Mouse (Mus musculus): ENCODE results near the gene Cd2ap. TPM values are rescaled to one million over a fixed set of nuclear protein-coding genes. Genes with fewer than 3 reads are reported as not detected.
"Not testable (repeated sequence)": the region's sequence is repeated elsewhere in the genome, so short reads cannot be mapped to it uniquely, and the experiment has no call there.

Cd2ap gene
- polyA plus RNA-seq, 1 experiment from 2014 or later = 14.3 TPM

DNA sequence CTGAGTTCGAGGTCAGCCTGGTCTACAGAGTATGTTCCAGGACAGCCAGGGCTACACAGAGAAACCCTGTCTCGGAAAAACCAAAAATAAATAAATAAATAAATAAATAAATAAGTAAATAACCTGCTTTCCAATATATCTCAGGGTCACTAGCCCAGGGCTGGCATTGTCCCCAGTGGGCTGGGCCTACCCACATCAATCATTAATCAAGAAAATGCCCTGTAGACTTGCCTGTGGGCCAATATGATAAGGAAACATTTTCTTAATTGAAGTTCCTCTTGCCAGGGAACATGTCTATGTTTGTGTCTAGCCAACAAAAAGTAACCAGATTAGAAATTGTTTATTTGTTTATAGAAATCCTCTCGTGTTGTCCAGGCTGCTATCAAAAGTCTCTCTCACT lies 31.7 kb upstream of the Cd2ap start:
- H3K27me3 ChIP-seq (ENCODE audit: control insufficient read depth, insufficient read depth, low read length) = no peaks in the 10 kb centered on the region
- no peak overlapping the region for H3K4me3 ChIP-seq (ENCODE audit: low read depth, low read length)
- H3K36me3 ChIP-seq (ENCODE audit: control insufficient read depth, insufficient read depth, low read length) = no peaks in the 10 kb centered on the region
- H3K9ac ChIP-seq (ENCODE audit: low read length) = no peak overlapping the region
- DNase-seq (ENCODE audit: low spot score) (no peak), ATAC-seq (replicated peaks; ENCODE audit: low FRiP score) (no peak)
- H3K27ac ChIP-seq (ENCODE audit: low read depth, low read length) = no peak overlapping the region
- H3K4me2 ChIP-seq (ENCODE audit: low read depth, low read length, severe bottlenecking) = no peak overlapping the region
- no peaks in the 10 kb centered on the region for H3K4me1 ChIP-seq (replicated peaks; ENCODE audit: control insufficient read depth, insufficient read depth, low read length)
- 87% methylated on average over 3 of the region's 3 CpGs for WGBS
- no peaks in the 10 kb centered on the region for H3K9me3 ChIP-seq (ENCODE audit: control insufficient read depth, low read length)

DNA sequence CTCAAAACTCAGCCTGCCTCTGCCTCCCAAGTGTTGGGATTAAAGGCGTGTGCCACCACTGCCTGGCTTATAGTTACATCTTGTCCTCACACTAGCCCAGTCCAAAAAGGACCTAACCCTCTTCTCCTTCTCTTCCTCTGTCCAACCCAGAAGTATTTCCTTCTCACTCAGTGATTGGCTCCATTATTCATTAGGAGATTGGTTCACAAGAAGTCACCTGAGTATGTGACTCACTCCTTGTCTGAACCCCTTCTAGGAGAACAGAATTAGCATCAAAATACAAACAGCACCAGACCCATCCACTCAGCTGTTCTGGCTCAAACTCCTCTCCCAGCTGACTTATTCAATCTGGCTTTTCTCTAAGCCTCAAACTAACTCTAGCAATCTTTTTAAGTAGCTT lies 30.0 kb upstream of the Cd2ap start:
- ATAC-seq (replicated peaks; ENCODE audit: low FRiP score); H3K27me3 ChIP-seq (ENCODE audit: control insufficient read depth, insufficient read depth, low read length); DNase-seq (ENCODE audit: low spot score); H3K36me3 ChIP-seq (ENCODE audit: control insufficient read depth, insufficient read depth, low read length); H3K27ac ChIP-seq (ENCODE audit: low read depth, low read length); H3K9me3 ChIP-seq (ENCODE audit: control insufficient read depth, low read length); H3K4me1 ChIP-seq (replicated peaks; ENCODE audit: control insufficient read depth, insufficient read depth, low read length); H3K4me2 ChIP-seq (ENCODE audit: low read depth, low read length, severe bottlenecking); H3K9ac ChIP-seq (ENCODE audit: low read length); H3K4me3 ChIP-seq (ENCODE audit: low read depth, low read length): not testable (repeated sequence)
- 92% methylated on average over 1 of the region's 1 CpGs for WGBS

DNA sequence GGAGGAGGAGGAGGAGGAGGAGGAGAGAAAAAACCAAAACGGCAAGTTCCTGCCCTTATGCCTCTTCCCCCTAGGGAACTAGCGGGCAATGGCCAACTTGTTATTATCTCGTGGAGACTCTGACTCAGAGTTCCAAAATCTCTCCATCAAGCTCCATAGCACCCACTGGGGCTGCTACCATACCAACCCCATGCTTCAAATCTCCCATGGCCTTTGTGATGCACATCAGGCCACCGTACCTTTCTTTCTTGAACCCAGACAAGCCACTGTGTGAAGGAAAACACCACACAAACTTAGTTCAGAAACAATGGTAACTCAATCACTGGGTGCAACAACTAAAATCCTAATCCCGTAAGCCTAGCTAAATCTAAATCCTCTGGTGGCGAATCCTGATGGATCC lies 29.5 kb upstream of the Cd2ap start:
- Histone ChIP-seq H3K27ac (ENCODE audit: low read depth, low read length) (no peak overlapping the region), H3K9ac (ENCODE audit: low read length) (no peak overlapping the region), H3K4me3 (ENCODE audit: low read depth, low read length) (no peak overlapping the region), H3K36me3 (ENCODE audit: control insufficient read depth, insufficient read depth, low read length) (no peaks in the 10 kb centered on the region), H3K4me2 (ENCODE audit: low read depth, low read length, severe bottlenecking) (no peak overlapping the region), H3K27me3 (ENCODE audit: control insufficient read depth, insufficient read depth, low read length) (no peaks in the 10 kb centered on the region), H3K9me3 (ENCODE audit: control insufficient read depth, low read length) (no peaks in the 10 kb centered on the region), H3K4me1 (replicated peaks; ENCODE audit: control insufficient read depth, insufficient read depth, low read length) (no peaks in the 10 kb centered on the region)
- ATAC-seq (replicated peaks; ENCODE audit: low FRiP score) (no peak), DNase-seq (ENCODE audit: low spot score) (no peak)
- WGBS = 81% methylated on average over 6 of the region's 6 CpGs

DNA sequence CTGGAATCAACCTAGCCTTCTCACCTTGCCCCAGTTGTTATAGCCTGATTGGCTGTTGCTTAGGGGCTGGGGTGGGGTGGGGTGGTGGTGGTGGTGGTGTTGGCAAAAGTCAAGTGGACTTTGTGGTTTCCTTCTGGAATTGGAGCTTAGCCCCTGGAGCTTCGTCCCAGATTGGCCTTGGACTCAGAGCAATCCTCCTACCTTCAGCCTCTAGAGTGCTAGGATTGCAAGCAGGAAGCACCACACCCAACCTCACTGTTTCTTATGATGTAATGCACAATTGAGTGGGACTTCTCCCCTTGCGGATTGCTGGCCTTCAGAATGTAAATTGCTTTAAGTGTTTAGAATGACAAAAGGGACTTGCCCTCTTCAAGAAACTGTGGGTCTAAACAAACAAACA lies 24.3 kb upstream of the Cd2ap start:
- no peak for ATAC-seq (replicated peaks; ENCODE audit: low FRiP score)
- no peaks in the 10 kb centered on the region for H3K27me3 ChIP-seq (ENCODE audit: control insufficient read depth, insufficient read depth, low read length)
- no peak overlapping the region for H3K27ac ChIP-seq (ENCODE audit: low read depth, low read length)
- WGBS = 85% methylated on average over 2 of the region's 2 CpGs
- H3K36me3 ChIP-seq (ENCODE audit: control insufficient read depth, insufficient read depth, low read length) = no peaks in the 10 kb centered on the region
- H3K9ac ChIP-seq (ENCODE audit: low read length) = no peak overlapping the region
- H3K9me3 ChIP-seq (ENCODE audit: control insufficient read depth, low read length) = no peaks in the 10 kb centered on the region
- no peak for DNase-seq (ENCODE audit: low spot score)
- H3K4me2 ChIP-seq (ENCODE audit: low read depth, low read length, severe bottlenecking) = no peak overlapping the region
- no peak overlapping the region for H3K4me3 ChIP-seq (ENCODE audit: low read depth, low read length)
- no peaks in the 10 kb centered on the region for H3K4me1 ChIP-seq (replicated peaks; ENCODE audit: control insufficient read depth, insufficient read depth, low read length)

DNA sequence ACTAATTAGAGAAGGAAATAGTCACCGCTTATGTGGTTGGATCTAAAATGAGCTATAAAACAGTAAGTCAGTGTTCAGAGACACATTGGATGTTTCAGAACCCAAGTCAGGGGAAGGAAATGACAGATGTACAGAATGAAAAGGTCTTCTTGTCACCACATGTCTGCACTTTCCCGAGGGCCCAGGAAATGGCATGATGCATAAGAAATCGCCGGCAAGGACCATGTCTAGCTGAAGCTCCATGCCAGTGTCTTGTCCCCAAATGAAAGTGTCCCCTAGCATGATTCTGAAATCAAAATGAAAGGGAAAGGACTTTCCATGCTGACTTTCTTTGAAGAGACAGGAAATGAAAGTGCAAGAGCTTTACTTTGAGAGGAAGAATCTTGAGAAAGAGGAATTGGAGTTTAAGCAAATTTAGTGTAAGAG lies 10.8 kb upstream of the Cd2ap start:
- Histone ChIP-seq H3K36me3 (ENCODE audit: control insufficient read depth, insufficient read depth, low read length) (no peaks in the 10 kb centered on the region), H3K4me3 (ENCODE audit: low read depth, low read length) (no peak overlapping the region), H3K9ac (ENCODE audit: low read length) (no peak overlapping the region), H3K27me3 (ENCODE audit: control insufficient read depth, insufficient read depth, low read length) (no peaks in the 10 kb centered on the region), H3K4me1 (replicated peaks; ENCODE audit: control insufficient read depth, insufficient read depth, low read length) (no peaks in the 10 kb centered on the region), H3K4me2 (ENCODE audit: low read depth, low read length, severe bottlenecking) (no peak overlapping the region), H3K27ac (ENCODE audit: low read depth, low read length) (no peak overlapping the region), H3K9me3 (ENCODE audit: control insufficient read depth, low read length) (no peaks in the 10 kb centered on the region)
- 89% methylated on average over 4 of the region's 4 CpGs for WGBS
- DNase-seq (ENCODE audit: low spot score) (no peak), ATAC-seq (replicated peaks; ENCODE audit: low FRiP score) (no peak)

DNA sequence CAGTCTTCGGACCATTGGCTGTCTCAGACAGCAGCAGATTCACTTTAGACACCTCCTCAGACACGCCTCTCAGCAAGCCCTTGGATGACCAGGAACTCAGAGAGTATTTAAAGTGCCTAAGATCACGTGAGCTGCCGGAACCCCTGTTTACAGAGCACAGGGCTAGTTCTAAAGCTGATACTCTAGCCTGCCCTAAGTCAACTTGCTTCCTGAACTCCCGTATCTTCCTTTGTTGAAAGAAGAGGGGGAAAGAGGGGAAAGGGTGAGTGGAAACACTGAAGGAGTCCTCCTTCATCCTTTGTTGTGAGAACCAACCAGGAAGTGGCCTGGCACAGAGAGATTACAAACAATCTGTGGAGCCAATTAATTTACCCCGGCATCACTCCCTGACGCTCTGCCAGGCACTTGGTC lies 8.6 kb upstream of the Cd2ap start:
- Histone ChIP-seq H3K4me1 (replicated peaks; ENCODE audit: control insufficient read depth, insufficient read depth, low read length) (no peaks in the 10 kb centered on the region), H3K36me3 (ENCODE audit: control insufficient read depth, insufficient read depth, low read length) (no peaks in the 10 kb centered on the region), H3K27ac (ENCODE audit: low read depth, low read length) (no peak overlapping the region), H3K9ac (ENCODE audit: low read length) (no peak overlapping the region), H3K4me2 (ENCODE audit: low read depth, low read length, severe bottlenecking) (no peak overlapping the region), H3K4me3 (ENCODE audit: low read depth, low read length) (no peak overlapping the region), H3K27me3 (ENCODE audit: control insufficient read depth, insufficient read depth, low read length) (no peaks in the 10 kb centered on the region), H3K9me3 (ENCODE audit: control insufficient read depth, low read length) (no peaks in the 10 kb centered on the region)
- DNase-seq (ENCODE audit: low spot score) = no peak
- no peak for ATAC-seq (replicated peaks; ENCODE audit: low FRiP score)
- 74% methylated on average over 7 of the region's 7 CpGs for WGBS

DNA sequence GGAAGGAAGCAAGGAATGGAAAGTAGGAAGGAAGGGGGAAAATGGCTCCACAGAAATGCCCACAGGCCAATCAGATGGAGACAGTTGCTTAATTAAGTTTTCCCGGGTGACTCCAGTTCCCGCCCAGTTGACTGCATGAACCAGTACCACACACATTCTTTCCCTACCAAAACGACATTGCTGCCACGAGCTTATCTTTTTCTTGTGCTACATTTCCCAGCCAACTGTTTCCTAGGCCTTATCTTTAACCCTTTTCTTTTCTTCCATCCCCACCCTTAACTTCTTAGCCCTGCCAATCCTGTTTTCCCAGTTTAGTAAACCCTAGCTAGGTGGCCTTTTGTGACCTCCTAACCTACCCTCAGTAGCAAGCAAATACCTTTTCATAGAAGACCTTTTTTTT lies 7.9 kb upstream of the Cd2ap start:
- ATAC-seq (replicated peaks; ENCODE audit: low FRiP score) = no peak
- H3K9ac ChIP-seq (ENCODE audit: low read length) = no peak overlapping the region
- H3K9me3 ChIP-seq (ENCODE audit: control insufficient read depth, low read length) = no peaks in the 10 kb centered on the region
- no peaks in the 10 kb centered on the region for H3K27me3 ChIP-seq (ENCODE audit: control insufficient read depth, insufficient read depth, low read length)
- H3K36me3 ChIP-seq (ENCODE audit: control insufficient read depth, insufficient read depth, low read length) = no peaks in the 10 kb centered on the region
- H3K4me2 ChIP-seq (ENCODE audit: low read depth, low read length, severe bottlenecking) = no peak overlapping the region
- H3K27ac ChIP-seq (ENCODE audit: low read depth, low read length) = no peak overlapping the region
- no peak for DNase-seq (ENCODE audit: low spot score)
- WGBS = 72% methylated on average over 4 of the region's 4 CpGs
- no peaks in the 10 kb centered on the region for H3K4me1 ChIP-seq (replicated peaks; ENCODE audit: control insufficient read depth, insufficient read depth, low read length)
- H3K4me3 ChIP-seq (ENCODE audit: low read depth, low read length) = no peak overlapping the region

DNA sequence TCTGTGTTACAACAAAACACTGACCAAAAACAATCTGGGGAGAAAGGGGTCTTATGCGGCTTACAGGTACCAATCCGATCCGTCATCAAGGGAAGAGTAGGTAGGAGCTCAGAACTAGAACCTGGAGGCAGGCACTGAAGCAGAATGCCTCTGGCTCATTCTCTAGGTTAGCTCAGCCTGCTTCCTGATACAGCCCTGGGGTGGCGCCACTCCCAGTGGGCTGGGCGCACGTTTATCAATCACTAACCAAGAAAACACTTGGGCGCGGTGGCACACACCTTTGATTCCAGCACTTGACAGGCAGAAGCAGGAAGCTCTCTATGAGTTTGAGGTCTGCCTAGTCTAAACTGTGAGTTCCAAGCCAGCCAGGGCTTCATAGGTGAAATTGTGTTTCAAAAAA lies 7.3 kb upstream of the Cd2ap start:
- no peak for ATAC-seq (replicated peaks; ENCODE audit: low FRiP score)
- Histone ChIP-seq H3K4me1 (replicated peaks; ENCODE audit: control insufficient read depth, insufficient read depth, low read length) (no peaks in the 10 kb centered on the region), H3K9me3 (ENCODE audit: control insufficient read depth, low read length) (no peaks in the 10 kb centered on the region), H3K27me3 (ENCODE audit: control insufficient read depth, insufficient read depth, low read length) (no peaks in the 10 kb centered on the region), H3K36me3 (ENCODE audit: control insufficient read depth, insufficient read depth, low read length) (no peaks in the 10 kb centered on the region), H3K9ac (ENCODE audit: low read length) (no peak overlapping the region), H3K4me3 (ENCODE audit: low read depth, low read length) (no peak overlapping the region), H3K27ac (ENCODE audit: low read depth, low read length) (no peak overlapping the region), H3K4me2 (ENCODE audit: low read depth, low read length, severe bottlenecking) (no peak overlapping the region)
- WGBS = 86% methylated on average over 8 of the region's 8 CpGs
- no peak for DNase-seq (ENCODE audit: low spot score)

DNA sequence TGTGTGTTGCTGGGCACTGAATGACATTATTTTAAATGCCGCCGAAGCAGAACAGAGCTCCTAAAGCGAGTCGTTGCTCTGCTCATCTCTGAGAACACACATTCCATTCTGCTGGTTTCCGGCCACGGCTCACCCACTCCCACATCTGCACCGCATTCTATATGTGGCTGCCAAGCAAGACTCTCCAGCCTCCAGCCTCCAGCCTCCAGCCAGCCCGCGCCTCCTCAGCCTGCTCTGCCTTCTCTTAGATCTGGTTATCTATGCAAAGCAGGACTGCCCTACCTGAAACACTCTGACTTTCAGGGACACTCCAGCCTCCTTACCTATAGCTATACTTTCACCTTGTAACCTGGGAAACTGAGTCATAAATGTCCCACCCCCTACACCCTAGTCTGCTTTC lies 6.8 kb upstream of the Cd2ap start:
- 81% methylated on average over 9 of the region's 9 CpGs for WGBS
- no peaks in the 10 kb centered on the region for H3K36me3 ChIP-seq (ENCODE audit: control insufficient read depth, insufficient read depth, low read length)
- no peak for ATAC-seq (replicated peaks; ENCODE audit: low FRiP score)
- no peaks in the 10 kb centered on the region for H3K4me1 ChIP-seq (replicated peaks; ENCODE audit: control insufficient read depth, insufficient read depth, low read length)
- no peak overlapping the region for H3K27ac ChIP-seq (ENCODE audit: low read depth, low read length)
- H3K4me3 ChIP-seq (ENCODE audit: low read depth, low read length) = no peak overlapping the region
- no peak overlapping the region for H3K4me2 ChIP-seq (ENCODE audit: low read depth, low read length, severe bottlenecking)
- no peaks in the 10 kb centered on the region for H3K27me3 ChIP-seq (ENCODE audit: control insufficient read depth, insufficient read depth, low read length)
- DNase-seq (ENCODE audit: low spot score) = no peak
- H3K9me3 ChIP-seq (ENCODE audit: control insufficient read depth, low read length) = no peaks in the 10 kb centered on the region
- no peak overlapping the region for H3K9ac ChIP-seq (ENCODE audit: low read length)
